Mouse (Mus musculus): ENCODE data around the gene Cecr2. TPM values are rescaled to one million over a fixed set of nuclear protein-coding genes. Genes with fewer than 3 reads are reported as not detected.
A peak's percentile ranks its signal among the peaks of the same experiment; 100 is the strongest.

Cecr2 gene
- polyA plus RNA-seq, 1 experiment from 2014 or later: 11.2 TPM

DNA sequence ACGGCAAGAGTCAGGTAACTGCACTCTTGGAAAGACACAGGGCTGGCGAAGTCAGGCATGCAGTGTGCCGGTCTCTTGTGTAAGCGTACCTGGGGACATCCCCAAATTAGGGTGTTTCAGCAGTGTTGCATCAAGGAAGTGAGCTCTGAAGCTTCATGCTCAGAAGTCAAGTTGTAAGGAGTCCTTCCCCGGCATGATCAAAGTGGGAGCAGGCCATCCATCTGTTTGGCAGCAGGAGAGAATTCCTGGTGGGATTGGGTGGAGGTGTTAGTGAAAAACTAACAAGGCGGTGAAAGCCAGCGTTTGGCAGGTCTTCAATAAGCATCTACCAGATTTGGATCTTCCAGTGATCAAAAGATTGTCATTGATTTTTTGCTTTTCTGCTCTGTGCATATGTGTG, 7.3 kb upstream of the Cecr2 start:
- Histone ChIP-seq H3K9me3 (ENCODE audit: control insufficient read depth, low read length) (no peaks in the 10 kb centered on the region), H3K4me2 (replicated peaks; ENCODE audit: low read depth, low read length) (no peak overlapping the region), H3K4me1 (ENCODE audit: control insufficient read depth, insufficient read depth, low read length) (no peaks in the 10 kb centered on the region), H3K4me3 (ENCODE audit: low read length) (no peak overlapping the region), H3K27me3 (ENCODE audit: control insufficient read depth, insufficient read depth, low read length) (no peaks in the 10 kb centered on the region), H3K36me3 (ENCODE audit: control insufficient read depth, insufficient read depth, low read length) (no peaks in the 10 kb centered on the region), H3K9ac (ENCODE audit: low read depth, low read length) (no peak overlapping the region), H3K27ac (ENCODE audit: low read depth, low read length) (no peak overlapping the region)
- no peak for ATAC-seq (ENCODE audit: low FRiP score, low TSS enrichment)
- 35% methylated on average over 7 of the region's 7 CpGs for WGBS

DNA sequence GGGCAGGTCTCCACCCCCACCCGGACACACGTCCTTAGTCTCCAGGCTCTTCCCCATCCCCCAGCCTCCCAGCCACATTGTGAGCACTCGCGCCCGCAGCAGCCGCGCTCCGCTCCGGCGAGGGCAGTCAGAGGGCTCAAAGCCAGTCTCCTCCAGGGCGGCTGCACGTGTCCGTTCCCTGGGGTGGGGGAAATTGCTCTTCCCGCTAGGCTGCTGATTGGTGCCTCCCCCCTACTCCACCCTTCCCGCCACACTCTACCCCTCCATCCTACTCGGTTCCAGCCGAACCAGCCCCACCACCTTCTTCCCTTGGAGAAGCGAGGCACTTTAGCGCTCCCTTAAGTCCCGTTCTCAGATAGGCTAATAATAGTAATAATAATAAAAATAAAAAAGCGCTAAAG, 754 bp upstream of the Cecr2 start:
- Histone ChIP-seq H3K9me3 (ENCODE audit: control insufficient read depth, low read length) (no peaks in the 10 kb centered on the region), H3K27ac (ENCODE audit: low read depth, low read length) (peak overlapping the region; percentile 97), H3K36me3 (ENCODE audit: control insufficient read depth, insufficient read depth, low read length) (no peaks in the 10 kb centered on the region), H3K4me3 (ENCODE audit: low read length) (peak overlapping the region; percentile 89), H3K4me2 (replicated peaks; ENCODE audit: low read depth, low read length) (peak overlapping the region; percentile 96), H3K9ac (ENCODE audit: low read depth, low read length) (peak overlapping the region; percentile 92), H3K27me3 (ENCODE audit: control insufficient read depth, insufficient read depth, low read length) (no peaks in the 10 kb centered on the region), H3K4me1 (ENCODE audit: control insufficient read depth, insufficient read depth, low read length) (no peaks in the 10 kb centered on the region)
- WGBS: 0% methylated on average over 21 of the region's 21 CpGs
- peak; percentile 78 for ATAC-seq (ENCODE audit: low FRiP score, low TSS enrichment)

DNA sequence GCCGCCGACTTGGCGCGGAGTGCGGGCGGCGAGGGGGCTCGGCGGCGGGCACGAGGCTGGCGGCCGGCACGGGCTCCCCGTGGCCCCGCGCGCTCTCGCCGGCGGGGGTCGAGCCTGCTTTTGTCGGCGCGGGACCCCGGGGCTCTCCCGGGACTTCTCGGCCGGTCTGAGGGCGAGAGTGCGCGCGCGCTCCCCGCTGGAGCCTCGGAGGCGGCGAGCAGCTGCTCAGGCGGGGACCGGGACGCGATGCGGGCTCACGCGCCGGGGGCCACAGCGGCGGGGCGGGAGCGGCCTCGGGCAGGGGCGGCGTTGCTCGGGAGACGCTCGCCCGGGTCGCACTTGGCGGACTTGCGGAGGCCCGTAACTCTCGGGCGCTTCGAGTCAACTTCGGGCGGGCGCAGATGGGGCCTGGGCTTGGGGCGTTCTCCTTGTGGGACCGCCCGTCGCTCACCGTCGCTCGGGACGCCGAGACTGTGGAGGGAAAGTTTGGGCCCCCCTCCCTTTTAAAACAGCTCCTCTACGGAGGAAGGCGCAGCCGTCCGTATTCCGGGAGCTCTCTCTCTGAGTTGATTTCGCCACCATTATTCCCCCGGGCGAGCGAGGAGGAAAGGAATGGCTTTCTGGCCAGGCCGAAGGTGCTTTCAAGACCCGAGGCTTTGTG, 722 bp downstream of the Cecr2 start:
- H3K4me1 ChIP-seq (ENCODE audit: control insufficient read depth, insufficient read depth, low read length): no peaks in the 10 kb centered on the region
- ATAC-seq (ENCODE audit: low FRiP score, low TSS enrichment): peak; percentile 16

DNA sequence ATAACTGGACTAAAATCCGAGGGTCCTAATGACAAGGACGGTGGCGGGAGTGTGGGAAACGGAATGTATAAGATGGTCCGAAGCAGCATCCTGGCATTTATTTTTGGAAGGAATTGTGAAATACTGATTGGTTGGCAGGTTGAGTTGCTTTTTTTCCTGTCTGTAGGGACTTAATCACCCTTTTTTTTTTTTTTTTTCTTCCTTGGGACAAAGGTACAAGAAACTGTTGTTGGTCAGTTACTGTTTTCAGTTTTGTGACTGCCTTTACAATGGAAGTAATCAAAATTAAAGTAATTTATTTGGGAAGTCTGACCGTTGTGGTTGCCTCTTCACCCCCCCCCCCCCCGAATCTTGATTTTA, 1.2 kb downstream of the Cecr2 start:
- ATAC-seq (ENCODE audit: low FRiP score, low TSS enrichment): no peak
- Histone ChIP-seq H3K4me2 (replicated peaks; ENCODE audit: low read depth, low read length) (peak overlapping the region; percentile 96), H3K9me3 (ENCODE audit: control insufficient read depth, low read length) (no peaks in the 10 kb centered on the region), H3K9ac (ENCODE audit: low read depth, low read length) (peak overlapping the region; percentile 92), H3K4me3 (ENCODE audit: low read length) (peak overlapping the region; percentile 89), H3K36me3 (ENCODE audit: control insufficient read depth, insufficient read depth, low read length) (no peaks in the 10 kb centered on the region), H3K27ac (ENCODE audit: low read depth, low read length) (peak overlapping the region; percentile 97), H3K4me1 (ENCODE audit: control insufficient read depth, insufficient read depth, low read length) (no peaks in the 10 kb centered on the region), H3K27me3 (ENCODE audit: control insufficient read depth, insufficient read depth, low read length) (no peaks in the 10 kb centered on the region)
- under 1% methylated on average over 7 of the region's 7 CpGs for WGBS

More for the DNA sequence above, 722 bp downstream of the Cecr2 start:
- no peaks in the 10 kb centered on the region for H3K27me3 ChIP-seq (ENCODE audit: control insufficient read depth, insufficient read depth, low read length)
- peak overlapping the region; percentile 96 for H3K4me2 ChIP-seq (replicated peaks; ENCODE audit: low read depth, low read length)
- WGBS: under 1% methylated on average over 79 of the region's 87 CpGs
- peak overlapping the region; percentile 89 for H3K4me3 ChIP-seq (ENCODE audit: low read length)
- peak overlapping the region; percentile 97 for H3K27ac ChIP-seq (ENCODE audit: low read depth, low read length)
- no peaks in the 10 kb centered on the region for H3K36me3 ChIP-seq (ENCODE audit: control insufficient read depth, insufficient read depth, low read length)
- peak overlapping the region; percentile 92 for H3K9ac ChIP-seq (ENCODE audit: low read depth, low read length)
- no peaks in the 10 kb centered on the region for H3K9me3 ChIP-seq (ENCODE audit: control insufficient read depth, low read length)

DNA sequence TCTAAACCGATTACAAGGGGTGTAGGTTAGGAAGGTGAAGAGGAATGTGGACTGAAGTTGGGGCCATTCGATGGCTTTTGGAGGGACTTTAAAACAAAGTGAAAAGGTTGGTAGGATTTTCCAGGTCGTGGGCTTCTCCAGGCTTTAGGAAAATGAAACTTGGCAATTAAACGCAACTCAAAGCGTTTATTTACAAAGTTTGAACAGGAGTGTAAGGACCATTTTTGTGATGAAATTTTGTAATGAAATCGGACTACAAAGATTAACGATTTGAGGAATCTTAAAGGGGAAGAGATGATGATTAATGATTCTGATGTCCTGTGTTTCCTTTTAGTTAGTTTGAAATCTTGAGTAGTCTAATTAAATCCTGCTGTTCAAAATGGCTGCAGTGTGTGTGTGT, 1.7 kb downstream of the Cecr2 start:
- WGBS: 12% methylated on average over 7 of the region's 7 CpGs
- no peak overlapping the region for H3K27ac ChIP-seq (ENCODE audit: low read depth, low read length)
- no peaks in the 10 kb centered on the region for H3K4me1 ChIP-seq (ENCODE audit: control insufficient read depth, insufficient read depth, low read length)
- peak overlapping the region; percentile 92; the same call in 1 of the 2 replicates for H3K9ac ChIP-seq (ENCODE audit: low read depth, low read length)
- H3K9me3 ChIP-seq (ENCODE audit: control insufficient read depth, low read length): no peaks in the 10 kb centered on the region
- peak overlapping the region; percentile 89 for H3K4me3 ChIP-seq (ENCODE audit: low read length)
- H3K27me3 ChIP-seq (ENCODE audit: control insufficient read depth, insufficient read depth, low read length): no peaks in the 10 kb centered on the region
- H3K4me2 ChIP-seq (replicated peaks; ENCODE audit: low read depth, low read length): peak overlapping the region; percentile 96
- no peak for ATAC-seq (ENCODE audit: low FRiP score, low TSS enrichment)
- H3K36me3 ChIP-seq (ENCODE audit: control insufficient read depth, insufficient read depth, low read length): no peaks in the 10 kb centered on the region

DNA sequence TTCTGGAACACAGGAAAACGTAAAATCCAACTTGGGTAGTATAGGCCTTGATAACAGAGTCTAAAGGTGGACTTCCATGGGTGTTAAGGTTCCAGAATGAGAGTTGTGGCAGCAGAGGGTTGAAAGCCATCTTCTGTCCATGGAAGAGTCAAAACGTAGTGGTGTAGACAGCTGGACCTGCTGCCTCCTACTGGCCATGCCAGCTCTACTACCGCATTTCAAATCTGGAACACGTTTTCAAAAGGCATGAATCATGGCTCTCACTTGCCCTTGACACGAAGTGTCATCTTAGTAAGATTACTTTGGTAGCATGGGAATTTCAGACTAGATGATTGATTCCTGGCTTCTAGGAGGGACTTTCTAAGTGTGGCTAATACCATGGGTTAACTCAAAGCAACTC, 8.0 kb downstream of the Cecr2 start:
- no peak for ATAC-seq (ENCODE audit: low FRiP score, low TSS enrichment)
- H3K9me3 ChIP-seq (ENCODE audit: control insufficient read depth, low read length): no peaks in the 10 kb centered on the region
- WGBS: 67% methylated on average over 5 of the region's 5 CpGs
- H3K27me3 ChIP-seq (ENCODE audit: control insufficient read depth, insufficient read depth, low read length): no peaks in the 10 kb centered on the region
- H3K27ac ChIP-seq (ENCODE audit: low read depth, low read length): no peak overlapping the region
- no peaks in the 10 kb centered on the region for H3K36me3 ChIP-seq (ENCODE audit: control insufficient read depth, insufficient read depth, low read length)
- no peaks in the 10 kb centered on the region for H3K4me1 ChIP-seq (ENCODE audit: control insufficient read depth, insufficient read depth, low read length)
- no peak overlapping the region for H3K4me2 ChIP-seq (replicated peaks; ENCODE audit: low read depth, low read length)
- no peak overlapping the region for H3K4me3 ChIP-seq (ENCODE audit: low read length)
- no peak overlapping the region for H3K9ac ChIP-seq (ENCODE audit: low read depth, low read length)

DNA sequence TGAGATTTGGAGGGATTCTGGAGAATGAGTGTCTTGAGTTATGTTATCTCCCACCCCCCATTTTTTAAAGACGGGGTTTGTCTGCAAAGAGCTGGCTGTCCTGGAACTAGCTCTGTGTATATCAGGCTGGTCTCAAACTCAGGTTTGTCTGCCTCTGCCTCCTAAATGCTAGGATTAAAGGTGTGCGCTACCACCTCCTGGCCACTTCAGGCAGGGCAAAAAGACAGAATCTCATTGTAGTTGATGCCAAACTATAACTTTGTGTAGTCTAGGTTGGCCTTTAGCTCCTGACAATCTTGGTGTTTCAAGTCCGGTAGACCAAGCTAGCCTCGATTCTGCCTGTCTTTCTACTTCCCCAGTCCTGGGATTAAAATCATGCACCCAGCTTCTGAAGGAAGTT, 8.7 kb downstream of the Cecr2 start:
- Histone ChIP-seq H3K36me3 (ENCODE audit: control insufficient read depth, insufficient read depth, low read length) (no peaks in the 10 kb centered on the region), H3K4me3 (ENCODE audit: low read length) (no peak overlapping the region), H3K9me3 (ENCODE audit: control insufficient read depth, low read length) (no peaks in the 10 kb centered on the region), H3K9ac (ENCODE audit: low read depth, low read length) (no peak overlapping the region), H3K27me3 (ENCODE audit: control insufficient read depth, insufficient read depth, low read length) (no peaks in the 10 kb centered on the region), H3K4me2 (replicated peaks; ENCODE audit: low read depth, low read length) (no peak overlapping the region), H3K4me1 (ENCODE audit: control insufficient read depth, insufficient read depth, low read length) (no peaks in the 10 kb centered on the region), H3K27ac (ENCODE audit: low read depth, low read length) (no peak overlapping the region)
- no peak for ATAC-seq (ENCODE audit: low FRiP score, low TSS enrichment)
- WGBS: 86% methylated on average over 4 of the region's 4 CpGs

DNA sequence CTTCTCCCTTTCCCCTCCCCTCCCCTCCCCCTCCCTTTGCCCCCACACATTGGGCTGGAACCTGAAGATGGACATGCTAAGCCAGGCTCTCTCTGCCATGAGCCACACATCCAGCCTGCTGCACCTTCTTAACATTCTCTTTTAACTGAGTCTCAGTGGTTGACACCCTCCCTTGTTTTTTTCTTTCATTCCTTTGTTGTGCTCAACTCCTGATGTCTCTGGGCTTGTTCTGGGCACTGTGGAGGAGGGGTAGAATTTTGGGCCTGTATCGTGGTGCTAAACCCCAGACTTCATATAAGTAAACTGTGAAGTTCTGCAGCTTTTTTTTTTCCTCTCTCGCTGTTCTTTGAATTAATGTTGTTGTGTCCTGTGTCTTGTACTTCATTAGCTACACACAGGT, 9.8 kb downstream of the Cecr2 start:
- WGBS: 69% methylated on average over 2 of the region's 2 CpGs
- Histone ChIP-seq H3K27ac (ENCODE audit: low read depth, low read length) (no peak overlapping the region), H3K36me3 (ENCODE audit: control insufficient read depth, insufficient read depth, low read length) (no peaks in the 10 kb centered on the region), H3K9me3 (ENCODE audit: control insufficient read depth, low read length) (no peaks in the 10 kb centered on the region), H3K4me3 (ENCODE audit: low read length) (no peak overlapping the region), H3K27me3 (ENCODE audit: control insufficient read depth, insufficient read depth, low read length) (no peaks in the 10 kb centered on the region), H3K9ac (ENCODE audit: low read depth, low read length) (no peak overlapping the region), H3K4me2 (replicated peaks; ENCODE audit: low read depth, low read length) (no peak overlapping the region), H3K4me1 (ENCODE audit: control insufficient read depth, insufficient read depth, low read length) (no peaks in the 10 kb centered on the region)
- ATAC-seq (ENCODE audit: low FRiP score, low TSS enrichment): no peak

DNA sequence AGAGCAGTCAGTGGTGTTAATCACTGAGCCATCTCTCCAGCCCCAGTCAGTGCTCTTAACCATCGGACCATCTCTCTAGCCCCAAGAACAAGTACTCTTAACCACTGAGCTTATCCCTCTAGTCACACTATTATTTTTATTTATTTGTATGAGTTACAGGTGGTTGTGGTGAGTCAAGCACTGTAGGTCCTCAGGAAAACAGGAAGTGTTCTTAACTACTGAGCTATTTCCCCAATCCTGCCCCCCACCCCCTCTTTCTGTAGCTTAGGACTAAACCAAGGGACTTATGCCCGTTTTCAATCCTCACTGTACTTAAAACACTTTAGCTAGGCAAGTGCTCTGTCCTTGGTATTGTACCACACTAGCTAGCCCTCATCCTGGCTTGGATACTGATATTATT, 17.2 kb downstream of the Cecr2 start:
- no peak for ATAC-seq (ENCODE audit: low FRiP score, low TSS enrichment)
- 89% methylated on average over 2 of the region's 2 CpGs for WGBS
- Histone ChIP-seq H3K36me3 (ENCODE audit: control insufficient read depth, insufficient read depth, low read length) (no peaks in the 10 kb centered on the region), H3K27ac (ENCODE audit: low read depth, low read length) (no peak overlapping the region), H3K27me3 (ENCODE audit: control insufficient read depth, insufficient read depth, low read length) (no peaks in the 10 kb centered on the region), H3K4me3 (ENCODE audit: low read length) (no peak overlapping the region), H3K9me3 (ENCODE audit: control insufficient read depth, low read length) (no peaks in the 10 kb centered on the region), H3K4me2 (replicated peaks; ENCODE audit: low read depth, low read length) (no peak overlapping the region), H3K9ac (ENCODE audit: low read depth, low read length) (no peak overlapping the region), H3K4me1 (ENCODE audit: control insufficient read depth, insufficient read depth, low read length) (no peaks in the 10 kb centered on the region)
